Mouse (Mus musculus): ENCODE results near the gene Ntsr2.
"Not testable (repeated sequence)": the region's sequence is repeated elsewhere in the genome, so short reads cannot be mapped to it uniquely, and the experiment has no call there.

The Ntsr2 gene

DNA sequence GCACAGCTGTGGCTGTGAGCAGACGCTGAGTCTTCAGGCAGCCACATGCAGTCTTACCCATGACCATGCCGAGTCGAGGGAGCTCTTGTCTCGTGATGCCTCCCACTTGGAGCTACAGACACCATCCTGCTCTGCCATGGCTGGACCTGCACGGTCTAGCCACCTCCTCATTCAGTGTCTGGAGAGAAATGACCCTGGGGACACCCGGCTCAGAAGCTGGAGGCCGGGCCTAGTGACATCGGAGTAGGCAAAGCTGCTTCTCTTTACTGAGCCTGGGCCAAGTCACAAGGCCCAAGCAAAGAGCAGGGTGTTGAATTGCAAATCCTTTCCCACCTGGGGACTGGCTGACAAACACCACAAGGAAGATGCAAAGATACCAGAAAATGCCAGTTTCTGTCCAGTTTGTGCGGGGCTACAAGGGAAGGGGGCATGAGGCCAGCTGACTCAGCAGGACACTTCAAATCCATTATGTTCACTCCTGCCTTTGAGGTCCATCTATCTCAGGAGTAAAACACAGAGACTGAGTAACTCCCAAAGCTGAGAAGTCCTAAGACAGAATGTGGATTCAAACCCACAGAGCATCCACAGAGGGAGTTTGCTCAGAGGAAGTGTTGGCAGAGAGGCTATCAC is 6.3 kb upstream of the Ntsr2 start:
- no peak for ATAC-seq (ENCODE audit: insufficient number of reproducible peaks, low FRiP score, low TSS enrichment)

GRCm38 (mm10) chr12:16648273-16648672 is 4.9 kb upstream of the Ntsr2 start:
- ATAC-seq (ENCODE audit: insufficient number of reproducible peaks, low FRiP score, low TSS enrichment), result no peak

- ATAC-seq (ENCODE audit: insufficient number of reproducible peaks, low FRiP score, low TSS enrichment), result no peak
Measured at GRCm38 (mm10) chr12:16649819-16650218, 3.4 kb upstream of the Ntsr2 start.

GRCm38 (mm10) chr12:16655604-16656003 is 2.4 kb downstream of the Ntsr2 start:
- ATAC-seq (ENCODE audit: insufficient number of reproducible peaks, low FRiP score, low TSS enrichment), result no peak

- ATAC-seq (ENCODE audit: insufficient number of reproducible peaks, low FRiP score, low TSS enrichment), result no peak
Measured at GRCm38 (mm10) chr12:16656906-16657875, 4.0 kb downstream of the Ntsr2 start.

GRCm38 (mm10) chr12:16661459-16661858 is 8.3 kb downstream of the Ntsr2 start:
- ATAC-seq (ENCODE audit: insufficient number of reproducible peaks, low FRiP score, low TSS enrichment), result no peak

DNA sequence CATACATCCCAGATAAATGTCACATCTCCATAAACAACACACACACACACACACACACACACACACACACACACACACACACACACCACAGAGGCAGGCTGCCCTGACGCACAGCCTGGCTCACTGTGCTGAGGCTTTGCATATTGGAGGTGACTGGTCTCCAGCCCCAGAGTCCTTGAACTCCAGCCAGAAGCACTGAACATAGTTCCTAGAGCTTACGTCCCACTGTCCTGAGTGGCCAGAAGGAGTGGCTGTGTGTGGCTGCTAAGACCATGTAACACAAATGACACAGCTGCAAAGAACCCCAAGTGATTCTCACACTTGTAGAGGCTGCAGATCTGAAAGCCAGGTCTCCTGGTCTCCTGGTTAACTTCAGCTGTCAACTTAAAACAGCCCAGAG is 8.8 kb downstream of the Ntsr2 start:
- ATAC-seq (ENCODE audit: insufficient number of reproducible peaks, low FRiP score, low TSS enrichment), result no peak

DNA sequence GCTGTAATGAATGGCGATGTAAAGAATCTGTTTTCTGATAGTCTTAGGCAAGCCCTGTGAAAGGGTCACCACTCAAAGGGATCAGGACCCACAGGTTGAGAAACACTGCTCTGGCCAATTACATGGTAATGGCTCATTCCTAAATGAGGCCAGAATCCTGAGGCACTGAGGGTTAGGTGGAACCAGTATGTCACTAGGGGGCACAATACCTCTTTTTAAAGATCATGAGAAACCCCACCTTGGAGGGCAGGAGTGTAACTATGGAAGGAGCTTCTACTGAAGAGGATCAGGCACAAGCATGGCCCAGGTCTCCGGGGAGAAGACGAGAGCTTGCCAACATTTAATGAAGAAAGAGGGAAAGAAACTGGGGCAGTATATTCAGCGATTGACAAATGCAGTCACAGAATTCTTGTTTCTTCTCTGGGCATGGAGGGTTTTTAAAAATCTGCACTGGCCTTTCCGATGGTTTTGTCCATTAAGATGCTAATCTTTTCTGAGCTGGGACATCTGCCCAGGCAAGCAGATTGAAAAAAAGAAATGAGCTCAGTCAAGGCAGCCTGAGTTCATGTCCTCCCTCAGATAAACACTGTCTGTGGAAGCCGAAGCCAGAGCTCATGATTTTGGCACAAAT is 9.9 kb downstream of the Ntsr2 start:
- ATAC-seq (ENCODE audit: insufficient number of reproducible peaks, low FRiP score, low TSS enrichment), result no peak

GRCm38 (mm10) chr12:16665022-16665421 is 11.8 kb downstream of the Ntsr2 start:
- ATAC-seq (ENCODE audit: insufficient number of reproducible peaks, low FRiP score, low TSS enrichment), result no peak

- no peak for ATAC-seq (ENCODE audit: insufficient number of reproducible peaks, low FRiP score, low TSS enrichment)
Measured at GRCm38 (mm10) chr12:16669176-16669575, 16.0 kb downstream of the Ntsr2 start.

DNA sequence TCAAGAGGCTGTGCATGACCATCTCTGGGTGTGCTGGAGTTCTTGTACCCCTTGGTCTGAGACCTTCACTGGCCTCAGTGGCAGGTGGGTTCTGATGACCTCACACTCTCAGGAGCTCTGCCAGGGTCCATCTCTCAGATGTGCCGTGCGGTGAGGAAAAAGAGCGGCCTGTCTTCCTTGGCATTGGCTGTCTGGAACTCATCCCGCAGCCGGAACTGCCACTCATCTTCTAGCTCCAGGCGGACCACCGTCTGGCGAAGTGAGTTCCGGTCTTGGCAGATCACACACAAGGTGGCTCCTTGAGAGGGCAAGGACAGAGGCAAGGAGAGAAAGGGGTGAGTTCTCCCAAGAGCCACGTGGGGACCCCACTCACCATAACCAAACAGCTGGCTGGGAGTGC is 19.1 kb downstream of the Ntsr2 start:
- no peak for ATAC-seq (ENCODE audit: insufficient number of reproducible peaks, low FRiP score, low TSS enrichment)

DNA sequence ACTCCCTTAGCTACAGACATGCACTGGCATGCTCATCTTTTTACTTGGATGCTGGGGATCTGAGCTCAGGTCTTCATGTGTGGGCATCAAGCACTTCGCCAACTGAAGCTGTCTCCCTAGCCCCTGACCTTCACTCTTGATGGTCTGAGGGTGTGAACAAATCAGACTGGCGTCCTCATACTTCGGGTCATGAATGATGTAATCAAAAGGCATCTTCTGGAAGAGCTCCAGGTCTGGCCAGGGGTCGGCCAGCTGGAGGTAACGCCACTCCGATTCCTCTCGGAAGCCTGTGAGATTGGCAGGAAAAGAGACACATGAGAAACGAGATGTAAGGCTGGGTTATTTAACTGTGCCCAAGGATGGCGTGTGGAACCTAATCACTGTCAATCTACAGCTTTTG is 37.4 kb downstream of the Ntsr2 start:
- ATAC-seq (ENCODE audit: insufficient number of reproducible peaks, low FRiP score, low TSS enrichment), result no peak

DNA sequence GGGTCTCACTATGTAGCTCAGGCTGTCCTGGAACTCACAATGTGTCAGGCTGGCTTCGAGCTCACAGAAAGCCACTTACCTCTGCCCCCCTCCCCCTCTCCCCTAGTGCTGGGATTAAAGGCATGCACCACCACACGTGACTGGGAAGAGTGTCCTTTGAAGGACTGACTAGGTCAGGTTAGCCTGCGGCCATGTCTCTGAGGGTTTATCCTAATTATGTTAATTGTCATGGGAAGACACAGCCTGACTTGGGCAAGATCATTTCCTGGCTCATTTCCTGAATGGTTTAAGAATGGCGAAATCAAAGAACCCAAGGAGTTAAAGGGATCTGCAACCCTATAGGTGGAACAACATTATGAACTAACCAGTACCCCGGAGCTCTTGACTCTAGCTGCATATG is 41.6 kb downstream of the Ntsr2 start:
- ATAC-seq (ENCODE audit: insufficient number of reproducible peaks, low FRiP score, low TSS enrichment), result no peak

DNA sequence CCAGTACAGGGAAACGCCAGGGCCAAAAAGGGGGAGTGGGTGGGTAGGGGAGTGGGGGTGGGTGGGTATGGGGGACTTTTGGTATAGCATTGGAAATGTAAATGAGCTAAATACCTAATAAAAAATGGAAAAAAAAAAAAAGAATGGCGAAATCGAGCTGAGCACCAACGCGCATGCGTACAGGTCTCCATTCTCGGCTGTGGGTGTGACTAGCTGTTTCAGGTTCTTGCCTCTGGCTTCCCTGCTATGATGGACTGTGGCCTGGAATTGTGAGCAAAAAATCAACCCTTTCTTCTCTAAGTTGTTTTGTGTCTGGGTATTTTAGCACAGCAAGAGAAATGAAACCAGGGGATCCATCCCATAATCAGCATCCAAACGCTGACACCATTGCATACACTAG is 42.1 kb downstream of the Ntsr2 start:
- not testable (repeated sequence) for ATAC-seq (ENCODE audit: insufficient number of reproducible peaks, low FRiP score, low TSS enrichment)

GRCm38 (mm10) chr12:16696146-16696545 is 43.0 kb downstream of the Ntsr2 start:
- no peak for ATAC-seq (ENCODE audit: insufficient number of reproducible peaks, low FRiP score, low TSS enrichment)

DNA sequence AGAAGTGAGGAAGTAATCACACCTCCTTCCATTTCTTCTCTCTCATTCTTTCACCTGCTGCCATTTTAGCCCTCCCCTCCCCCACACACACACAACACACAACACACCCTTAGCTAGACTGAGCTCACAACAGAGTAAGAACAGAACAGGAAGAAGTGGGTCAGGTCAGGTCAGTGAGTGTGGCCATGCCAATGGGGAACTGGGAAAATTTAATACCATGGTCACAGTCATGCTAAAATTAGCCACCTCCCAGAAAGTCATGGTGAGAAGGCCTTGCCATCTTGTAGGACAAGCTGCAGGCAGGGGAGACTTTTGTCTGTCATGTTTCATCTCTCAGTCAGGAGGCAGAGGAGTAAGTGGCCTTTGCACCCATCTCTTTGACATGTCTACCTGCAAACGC is 45.5 kb downstream of the Ntsr2 start:
- no peak for ATAC-seq (ENCODE audit: insufficient number of reproducible peaks, low FRiP score, low TSS enrichment)
